Mouse (Mus musculus) liver, embryonic 14.5 days (tissue): ENCODE results near the gene B4galnt2.

Experiments
- CTCF ChIP-seq: IDR thresholded peaks from 2 replicates; pipeline ENCODE4 v1.5.1; 2016; ENCODE audit warnings: antibody characterized with exemption, low read depth, control low read depth
- EP300 ChIP-seq: IDR thresholded peaks from 2 replicates; pipeline ENCODE4 v1.6.1; 2016; ENCODE audit warnings: antibody characterized with exemption, low read depth

GRCm38 (mm10) chr11:95869442-95869841, 45.2 kb downstream of the B4galnt2 start:
- TF ChIP-seq CTCF: no peak
- no peak for TF ChIP-seq EP300
